Mouse (Mus musculus) bone marrow macrophage, adult 2 months (primary cell): ENCODE data around the gene Trpm3.

Experiments
- CTCF ChIP-seq: IDR thresholded peaks from 2 replicates; pipeline ENCODE4 v1.5.1; 2012; ENCODE audit warnings: low read depth, mild to moderate bottlenecking, low read length, moderate library complexity
- POLR2A ChIP-seq: IDR thresholded peaks from 2 replicates; pipeline ENCODE4 v1.6.1; 2012; ENCODE audit warnings: mild to moderate bottlenecking, low read depth, low read length, borderline replicate concordance

DNA sequence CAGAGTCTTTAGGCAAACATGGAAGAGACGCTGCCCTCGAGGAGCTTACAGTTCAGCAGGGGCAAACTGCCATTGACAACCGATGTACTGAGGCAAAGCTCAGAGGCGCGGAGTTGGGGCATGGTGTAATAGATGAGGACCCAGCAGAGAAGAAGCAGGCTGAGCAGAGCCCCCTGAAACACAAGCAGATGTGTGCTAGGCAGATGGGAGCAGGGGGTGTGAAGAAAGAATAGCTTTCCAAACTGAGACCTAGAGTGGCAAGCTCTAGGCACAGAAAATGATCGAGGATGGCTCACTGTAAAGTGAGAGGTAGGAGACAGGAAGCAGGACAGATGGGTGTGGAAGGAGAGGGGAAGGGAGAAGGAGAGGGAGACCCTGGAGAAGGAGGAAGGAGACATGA is 792.2 kb downstream of the Trpm3 start:
- no peak for TF ChIP-seq CTCF
- no peak for TF ChIP-seq POLR2A
